Mouse (Mus musculus): ENCODE measurements around the gene Ajap1. TPM values are rescaled to one million over a fixed set of nuclear protein-coding genes. Genes with fewer than 3 reads are reported as not detected.

The Ajap1 gene
- polyA plus RNA-seq, 1 experiment = 0.34 TPM

DNA sequence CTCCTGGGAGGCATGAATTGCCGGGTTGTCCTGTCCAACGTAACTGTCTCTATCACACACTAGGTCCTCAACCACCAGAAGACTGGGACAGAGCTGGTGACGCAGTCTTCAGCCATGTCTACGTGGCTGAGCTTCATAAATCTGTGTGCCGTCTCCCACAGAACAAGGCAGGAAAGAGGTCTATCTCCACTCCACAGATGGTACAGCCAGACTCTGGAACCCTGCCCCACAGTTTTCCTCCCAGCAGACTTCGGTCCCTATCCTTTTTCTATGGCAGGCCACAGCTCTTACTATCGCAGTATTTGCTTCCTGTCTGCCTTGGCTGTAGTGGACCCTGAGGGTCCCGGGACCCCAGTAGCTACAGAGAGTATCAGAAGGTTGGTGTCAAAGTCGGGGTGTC lies 23.1 kb downstream of the Ajap1 start:
- no peaks in the 10 kb centered on the region for H3K36me3 ChIP-seq (replicated peaks; ENCODE audit: low read length)
- no peaks in the 10 kb centered on the region for H3K27me3 ChIP-seq (replicated peaks)
- no peak for TF ChIP-seq FLI1 (IDR thresholded peaks at IDR 0.05; ENCODE audit: low read length)
- TF ChIP-seq GATA1 (IDR thresholded peaks at IDR 0.05; ENCODE audit: borderline replicate concordance, low read length) = no peak
- H3K4me3 ChIP-seq (replicated peaks) = no peak overlapping the region
- peaks cover 95% of the 10 kb centered on the region for H3K9me3 ChIP-seq
- no peaks in the 10 kb centered on the region for H3K4me1 ChIP-seq

DNA sequence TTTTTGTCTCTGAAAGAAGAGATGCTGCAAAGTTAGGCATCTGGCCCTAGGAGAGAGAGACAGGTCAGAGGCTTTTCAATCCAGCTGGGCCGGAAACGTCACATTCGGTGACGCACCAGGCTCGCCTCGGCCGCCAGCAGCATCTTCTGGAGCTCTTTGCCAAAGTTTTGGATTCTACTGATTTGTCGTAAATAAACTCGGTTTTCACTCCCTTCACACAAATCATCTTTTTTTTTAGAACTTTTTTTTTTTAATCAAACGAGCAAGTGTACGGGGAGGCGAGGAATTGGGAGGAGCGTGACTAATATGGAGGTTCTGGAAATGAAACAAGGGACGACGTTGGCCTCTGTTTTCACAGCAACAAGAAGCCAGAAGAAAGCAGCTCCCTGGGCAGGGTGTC lies 23.8 kb downstream of the Ajap1 start:
- H3K4me1 ChIP-seq = no peaks in the 10 kb centered on the region
- no peak overlapping the region for H3K4me3 ChIP-seq (replicated peaks)
- peaks cover 96% of the 10 kb centered on the region for H3K9me3 ChIP-seq
- H3K36me3 ChIP-seq (replicated peaks; ENCODE audit: low read length) = no peaks in the 10 kb centered on the region
- H3K27me3 ChIP-seq (replicated peaks) = no peaks in the 10 kb centered on the region
- TF ChIP-seq FLI1 (IDR thresholded peaks at IDR 0.05; ENCODE audit: low read length) = no peak
- no peak for TF ChIP-seq GATA1 (IDR thresholded peaks at IDR 0.05; ENCODE audit: borderline replicate concordance, low read length)

DNA sequence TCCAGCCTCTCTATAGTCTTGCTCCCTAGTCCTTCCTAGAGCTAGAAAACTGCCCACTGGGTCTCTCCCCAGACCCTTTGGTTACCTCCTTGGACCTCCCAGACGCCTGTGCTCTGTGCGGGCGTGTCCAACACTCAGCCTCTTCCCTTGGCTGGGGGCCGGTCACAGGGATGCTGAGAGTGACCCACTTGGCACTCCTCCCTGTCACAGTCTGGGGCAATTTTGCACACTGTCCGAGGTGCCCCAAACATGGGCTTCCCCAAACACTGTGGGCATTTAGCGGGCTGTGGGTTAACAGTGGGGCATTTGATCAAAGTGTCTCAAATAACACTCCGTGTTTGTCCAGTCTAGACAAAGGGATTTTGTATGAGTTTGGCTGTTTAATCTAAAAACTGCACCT lies 29.1 kb downstream of the Ajap1 start:
- Histone ChIP-seq H3K36me3 (replicated peaks; ENCODE audit: low read length) (no peaks in the 10 kb centered on the region), H3K4me3 (replicated peaks) (peak overlapping the region; percentile 28), H3K27me3 (replicated peaks) (no peaks in the 10 kb centered on the region), H3K4me1 (no peaks in the 10 kb centered on the region), H3K9me3 (peaks cover 90% of the 10 kb centered on the region)
- TF ChIP-seq GATA1 (IDR thresholded peaks at IDR 0.05; ENCODE audit: borderline replicate concordance, low read length) = no peak
- TF ChIP-seq FLI1 (IDR thresholded peaks at IDR 0.05; ENCODE audit: low read length) = no peak

DNA sequence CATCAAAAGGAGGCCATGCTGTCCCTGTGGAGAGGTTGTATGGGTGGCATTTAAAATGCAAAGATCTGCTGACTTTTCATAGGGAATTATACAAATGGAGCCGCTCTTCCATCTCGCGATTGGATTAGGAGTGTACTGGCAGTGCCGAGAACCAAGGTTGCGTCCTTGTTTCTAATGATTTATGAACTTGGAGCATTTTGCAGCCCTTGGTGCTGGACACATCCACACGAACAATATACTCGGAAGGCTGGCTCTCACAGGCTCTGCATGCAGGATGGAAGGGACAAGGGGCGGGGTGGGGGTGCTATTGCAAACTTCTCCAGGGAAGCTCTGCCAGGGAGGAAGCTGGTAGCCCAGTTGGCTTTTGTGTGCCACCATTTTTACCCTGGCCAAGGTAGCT lies 31.1 kb downstream of the Ajap1 start:
- no peaks in the 10 kb centered on the region for H3K27me3 ChIP-seq (replicated peaks)
- H3K4me3 ChIP-seq (replicated peaks) = no peak overlapping the region
- TF ChIP-seq FLI1 (IDR thresholded peaks at IDR 0.05; ENCODE audit: low read length) = no peak
- no peak for TF ChIP-seq GATA1 (IDR thresholded peaks at IDR 0.05; ENCODE audit: borderline replicate concordance, low read length)
- no peaks in the 10 kb centered on the region for H3K36me3 ChIP-seq (replicated peaks; ENCODE audit: low read length)
- H3K9me3 ChIP-seq = peaks cover 87% of the 10 kb centered on the region
- no peaks in the 10 kb centered on the region for H3K4me1 ChIP-seq

DNA sequence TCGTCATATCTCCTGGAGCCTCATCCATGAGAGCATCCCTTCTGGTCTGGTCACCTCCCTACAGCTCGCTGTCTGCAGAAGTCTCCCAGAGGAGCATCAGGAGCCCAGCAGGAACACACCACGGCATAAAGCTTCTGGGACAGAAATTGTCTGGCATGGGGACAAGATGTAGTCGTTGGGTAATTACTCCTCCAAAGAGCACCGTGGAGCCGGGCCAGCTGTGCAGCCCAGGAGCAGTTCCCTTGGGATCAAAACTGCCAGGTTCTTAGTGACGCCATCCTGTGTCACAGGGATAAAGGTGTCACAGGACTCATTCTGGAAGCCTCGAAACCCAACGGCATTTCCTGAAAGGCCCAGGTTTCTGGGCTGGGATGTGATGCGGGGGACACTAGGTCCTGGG lies 40.1 kb downstream of the Ajap1 start:
- H3K9me3 ChIP-seq = peaks cover 97% of the 10 kb centered on the region
- no peak for TF ChIP-seq GATA1 (IDR thresholded peaks at IDR 0.05; ENCODE audit: borderline replicate concordance, low read length)

DNA sequence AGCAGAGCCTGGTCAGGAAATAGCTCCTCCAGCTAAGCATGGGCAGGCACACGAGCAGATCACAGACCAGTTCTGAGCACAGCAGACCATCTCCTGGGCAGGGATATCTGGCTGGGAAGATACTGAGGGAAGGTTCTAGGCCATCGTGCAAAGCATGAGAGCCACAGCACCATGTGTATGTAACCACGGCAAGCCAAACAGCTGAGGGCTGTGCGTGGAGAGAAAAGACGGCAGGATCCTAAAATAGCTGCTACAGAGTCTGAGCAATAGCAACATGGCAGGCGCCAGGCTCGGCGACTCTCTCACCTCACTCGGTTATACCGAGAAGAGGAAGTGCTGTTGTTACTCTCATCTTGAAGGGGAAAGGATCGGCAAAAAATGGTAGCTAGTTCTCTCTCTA lies 42.7 kb downstream of the Ajap1 start:
- no peaks in the 10 kb centered on the region for H3K27me3 ChIP-seq (replicated peaks)
- H3K36me3 ChIP-seq (replicated peaks; ENCODE audit: low read length) = no peaks in the 10 kb centered on the region
- peaks cover 98% of the 10 kb centered on the region for H3K9me3 ChIP-seq
- H3K4me3 ChIP-seq (replicated peaks) = peak overlapping the region; percentile 25
- H3K4me1 ChIP-seq = no peaks in the 10 kb centered on the region; the same call in 1 of the 2 replicates
- TF ChIP-seq FLI1 (IDR thresholded peaks at IDR 0.05; ENCODE audit: low read length) = no peak
- no peak for TF ChIP-seq GATA1 (IDR thresholded peaks at IDR 0.05; ENCODE audit: borderline replicate concordance, low read length)

More for the DNA sequence above, 40.1 kb downstream of the Ajap1 start:
- no peaks in the 10 kb centered on the region for H3K36me3 ChIP-seq (replicated peaks; ENCODE audit: low read length)
- H3K4me1 ChIP-seq = no peaks in the 10 kb centered on the region; the same call in 1 of the 2 replicates
- H3K27me3 ChIP-seq (replicated peaks) = no peaks in the 10 kb centered on the region
- H3K4me3 ChIP-seq (replicated peaks) = peak overlapping the region; percentile 19

DNA sequence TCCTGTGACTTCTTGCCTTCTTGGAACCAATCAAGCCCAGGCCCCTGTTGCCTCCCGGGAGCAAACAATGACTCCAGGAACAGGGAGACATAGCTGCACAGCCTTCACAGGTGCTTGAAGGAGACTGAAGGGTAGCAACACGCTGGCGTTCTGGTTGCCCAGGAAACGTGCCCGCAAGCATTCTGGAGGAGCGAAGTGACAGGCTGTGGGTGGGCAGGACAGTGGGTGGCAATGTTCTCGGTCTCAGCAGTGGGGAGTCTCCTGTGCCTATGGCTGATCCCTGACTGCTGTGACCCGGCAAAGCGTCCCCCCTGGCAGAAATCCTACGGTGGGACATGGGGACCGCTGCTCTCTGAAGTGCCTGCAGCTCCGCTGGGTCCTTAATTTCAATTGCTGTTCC lies 43.6 kb downstream of the Ajap1 start:
- H3K9me3 ChIP-seq = peaks cover 99% of the 10 kb centered on the region
- H3K27me3 ChIP-seq (replicated peaks) = no peaks in the 10 kb centered on the region
- H3K36me3 ChIP-seq (replicated peaks; ENCODE audit: low read length) = no peaks in the 10 kb centered on the region
- TF ChIP-seq GATA1 (IDR thresholded peaks at IDR 0.05; ENCODE audit: borderline replicate concordance, low read length) (no peak), FLI1 (IDR thresholded peaks at IDR 0.05; ENCODE audit: low read length) (no peak)
- H3K4me3 ChIP-seq (replicated peaks) = peak overlapping the region; percentile 56
- no peaks in the 10 kb centered on the region; the same call in 1 of the 2 replicates for H3K4me1 ChIP-seq

DNA sequence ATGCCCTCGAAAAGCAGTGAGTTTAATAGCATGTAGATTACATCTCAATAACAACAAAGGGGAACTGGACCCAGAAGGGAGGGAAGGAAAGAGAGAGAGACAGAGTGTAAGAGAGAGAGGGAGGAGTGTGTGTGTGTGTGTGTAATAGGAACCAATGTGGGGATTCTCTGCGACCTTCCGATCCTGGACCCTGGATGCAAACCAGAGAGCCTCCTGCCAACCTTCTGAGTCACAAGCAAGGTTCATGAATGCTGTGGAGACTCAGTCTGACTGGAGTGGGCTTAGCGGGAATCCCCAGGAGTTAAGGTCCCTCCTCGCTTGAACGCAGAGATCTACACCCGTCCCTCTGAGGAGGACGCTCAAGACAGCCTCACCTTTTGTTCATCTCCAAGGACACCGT lies 45.4 kb downstream of the Ajap1 start:
- peaks cover 99% of the 10 kb centered on the region for H3K9me3 ChIP-seq
- H3K27me3 ChIP-seq (replicated peaks) = no peaks in the 10 kb centered on the region
- no peak overlapping the region for H3K4me3 ChIP-seq (replicated peaks)

DNA sequence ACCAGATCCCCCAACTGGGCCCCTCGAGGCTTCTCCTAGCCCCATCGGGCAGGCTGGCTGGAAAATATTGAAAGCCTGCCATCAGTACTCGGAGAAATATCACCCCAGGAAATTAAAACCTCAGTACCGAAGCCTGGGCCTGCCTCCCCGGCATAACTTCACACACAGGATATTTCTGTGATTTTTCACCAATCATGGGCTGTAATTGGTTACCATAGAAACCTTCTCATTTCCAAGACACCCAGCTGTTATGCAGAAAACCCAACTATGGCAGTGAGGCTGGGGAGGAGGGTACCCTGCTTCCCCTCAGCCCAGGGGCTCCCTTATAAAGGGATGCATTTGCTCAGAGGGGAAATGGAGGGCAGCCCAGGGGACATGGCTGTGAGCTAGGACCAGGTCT lies 46.7 kb downstream of the Ajap1 start:
- Histone ChIP-seq H3K4me1 (no peaks in the 10 kb centered on the region; the same call in 1 of the 2 replicates), H3K9me3 (peaks cover 99% of the 10 kb centered on the region), H3K27me3 (replicated peaks) (no peaks in the 10 kb centered on the region), H3K4me3 (replicated peaks) (no peak overlapping the region), H3K36me3 (replicated peaks; ENCODE audit: low read length) (no peaks in the 10 kb centered on the region)
- TF ChIP-seq GATA1 (IDR thresholded peaks at IDR 0.05; ENCODE audit: borderline replicate concordance, low read length) = no peak
- TF ChIP-seq FLI1 (IDR thresholded peaks at IDR 0.05; ENCODE audit: low read length) = no peak

More for the DNA sequence above, 45.4 kb downstream of the Ajap1 start:
- no peaks in the 10 kb centered on the region for H3K36me3 ChIP-seq (replicated peaks; ENCODE audit: low read length)
- no peak for TF ChIP-seq GATA1 (IDR thresholded peaks at IDR 0.05; ENCODE audit: borderline replicate concordance, low read length)
- no peak for TF ChIP-seq FLI1 (IDR thresholded peaks at IDR 0.05; ENCODE audit: low read length)
- no peaks in the 10 kb centered on the region; the same call in 1 of the 2 replicates for H3K4me1 ChIP-seq

DNA sequence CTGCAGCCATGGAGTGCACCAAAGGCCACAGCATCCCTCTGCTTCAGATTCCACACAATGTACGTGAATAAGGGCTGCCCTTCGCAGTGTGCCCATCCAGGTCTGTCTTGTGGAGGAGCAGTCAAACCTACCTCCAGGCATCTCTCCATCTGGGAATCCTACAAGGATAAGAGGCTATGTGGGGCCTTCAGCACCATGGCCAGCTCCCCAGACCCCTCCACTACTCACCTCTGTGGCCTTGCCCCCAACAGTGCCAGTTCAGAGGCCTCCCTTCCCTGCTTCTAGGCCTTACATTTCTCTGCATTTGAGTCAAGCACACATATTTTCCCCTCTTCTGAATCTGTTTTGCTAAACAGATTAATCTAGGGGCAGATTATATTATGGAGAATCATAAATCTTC lies 52.6 kb downstream of the Ajap1 start:
- Histone ChIP-seq H3K36me3 (replicated peaks; ENCODE audit: low read length) (no peaks in the 10 kb centered on the region), H3K4me3 (replicated peaks) (peak overlapping the region; percentile 71), H3K9me3 (peaks cover 99% of the 10 kb centered on the region), H3K4me1 (no peaks in the 10 kb centered on the region), H3K27me3 (replicated peaks) (no peaks in the 10 kb centered on the region)
- TF ChIP-seq FLI1 (IDR thresholded peaks at IDR 0.05; ENCODE audit: low read length) (no peak), GATA1 (IDR thresholded peaks at IDR 0.05; ENCODE audit: borderline replicate concordance, low read length) (no peak)

All from megakaryocyte, embryonic 14.5 days (primary cell).